Mouse (Mus musculus): ENCODE results near the gene Btk. TPM values are rescaled to one million over a fixed set of nuclear protein-coding genes. Genes with fewer than 3 reads are reported as not detected.

The Btk gene
- polyA plus RNA-seq, 1 experiment from 2014 or later: 0.81 TPM

GRCm38 (mm10) chrX:134588997-134589396 is 5.6 kb upstream of the Btk start:
- DNase-seq (ENCODE audit: low spot score) (no peak), ATAC-seq (replicated peaks; ENCODE audit: insufficient number of reproducible peaks, low FRiP score, low TSS enrichment, low read depth) (no peak)
- no peak overlapping the region for H3K9ac ChIP-seq (replicated peaks; ENCODE audit: low read length)
- H3K36me3 ChIP-seq (replicated peaks; ENCODE audit: control insufficient read depth, insufficient read depth, low read depth, low read length): no peaks in the 10 kb centered on the region
- 82% methylated on average over 3 of the region's 3 CpGs for WGBS
- no peaks in the 10 kb centered on the region for H3K9me3 ChIP-seq (replicated peaks; ENCODE audit: control insufficient read depth, low read length)
- H3K4me1 ChIP-seq (ENCODE audit: control insufficient read depth, insufficient read depth, low read length): no peaks in the 10 kb centered on the region
- H3K27ac ChIP-seq (replicated peaks; ENCODE audit: low read depth, low read length): no peak overlapping the region
- H3K27me3 ChIP-seq (ENCODE audit: control insufficient read depth, insufficient read depth, low read length): no peaks in the 10 kb centered on the region
- H3K4me3 ChIP-seq (ENCODE audit: low read depth, low read length): no peak overlapping the region
- no peak overlapping the region for H3K4me2 ChIP-seq (ENCODE audit: low read depth, low read length)

DNA sequence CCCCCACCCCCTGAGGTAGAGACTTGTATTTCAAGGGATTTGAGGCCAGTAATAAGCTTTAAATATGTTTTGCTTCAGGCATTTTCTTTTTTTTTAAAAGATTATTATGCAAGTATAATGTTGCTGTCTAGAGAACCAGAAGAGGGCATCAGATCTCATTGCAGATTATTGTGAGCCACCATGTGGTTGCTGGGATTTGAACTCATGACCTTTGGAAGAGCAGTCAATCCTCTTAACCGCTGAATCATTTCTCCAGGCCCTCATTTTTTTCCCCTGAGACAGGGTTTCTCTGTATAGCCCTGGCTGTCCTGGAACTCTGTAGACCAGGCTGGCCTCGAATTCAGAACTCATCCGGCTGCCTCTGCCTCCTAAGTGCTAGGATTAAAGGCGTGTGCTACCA is 4.9 kb upstream of the Btk start:
- no peaks in the 10 kb centered on the region for H3K4me1 ChIP-seq (ENCODE audit: control insufficient read depth, insufficient read depth, low read length)
- 84% methylated on average over 4 of the region's 4 CpGs for WGBS
- no peak overlapping the region for H3K4me2 ChIP-seq (ENCODE audit: low read depth, low read length)
- H3K27ac ChIP-seq (replicated peaks; ENCODE audit: low read depth, low read length): no peak overlapping the region
- no peaks in the 10 kb centered on the region for H3K9me3 ChIP-seq (replicated peaks; ENCODE audit: control insufficient read depth, low read length)
- H3K9ac ChIP-seq (replicated peaks; ENCODE audit: low read length): no peak overlapping the region
- no peaks in the 10 kb centered on the region for H3K27me3 ChIP-seq (ENCODE audit: control insufficient read depth, insufficient read depth, low read length)
- no peak for DNase-seq (ENCODE audit: low spot score)
- H3K36me3 ChIP-seq (replicated peaks; ENCODE audit: control insufficient read depth, insufficient read depth, low read depth, low read length): no peaks in the 10 kb centered on the region
- H3K4me3 ChIP-seq (ENCODE audit: low read depth, low read length): no peak overlapping the region
- no peak for ATAC-seq (replicated peaks; ENCODE audit: insufficient number of reproducible peaks, low FRiP score, low TSS enrichment, low read depth)

DNA sequence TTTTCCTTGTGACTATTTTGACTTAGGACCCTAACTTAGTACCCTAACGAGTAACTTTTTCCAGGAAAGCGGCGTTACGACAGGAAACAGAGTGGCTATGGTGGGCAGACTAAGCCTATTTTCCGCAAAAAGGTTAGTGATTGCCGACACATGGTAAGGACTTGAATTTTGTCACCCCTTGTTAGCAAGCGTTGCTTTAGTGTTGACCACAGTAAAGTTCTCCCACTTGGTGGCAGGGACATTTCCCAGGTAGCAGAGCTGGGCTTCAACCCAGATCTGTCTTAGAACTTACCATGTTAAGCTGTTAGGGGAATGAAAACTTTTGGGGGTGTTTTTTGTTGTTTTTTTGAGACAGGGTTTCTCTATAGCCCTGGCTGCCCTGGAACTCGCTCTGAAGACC is 3.1 kb upstream of the Btk start:
- peak overlapping the region; percentile 55 for H3K4me2 ChIP-seq (ENCODE audit: low read depth, low read length)
- H3K27me3 ChIP-seq (ENCODE audit: control insufficient read depth, insufficient read depth, low read length): no peaks in the 10 kb centered on the region
- H3K9ac ChIP-seq (replicated peaks; ENCODE audit: low read length): peak overlapping the region; percentile 67
- no peaks in the 10 kb centered on the region for H3K4me1 ChIP-seq (ENCODE audit: control insufficient read depth, insufficient read depth, low read length)
- 34% methylated on average over 8 of the region's 8 CpGs for WGBS
- DNase-seq (ENCODE audit: low spot score) (no peak), ATAC-seq (replicated peaks; ENCODE audit: insufficient number of reproducible peaks, low FRiP score, low TSS enrichment, low read depth) (no peak)
- no peaks in the 10 kb centered on the region for H3K9me3 ChIP-seq (replicated peaks; ENCODE audit: control insufficient read depth, low read length)
- peak overlapping the region; percentile 45 for H3K4me3 ChIP-seq (ENCODE audit: low read depth, low read length)
- H3K36me3 ChIP-seq (replicated peaks; ENCODE audit: control insufficient read depth, insufficient read depth, low read depth, low read length): no peaks in the 10 kb centered on the region
- H3K27ac ChIP-seq (replicated peaks; ENCODE audit: low read depth, low read length): no peak overlapping the region

GRCm38 (mm10) chrX:134585103-134586002 is 2.0 kb upstream of the Btk start, which contains the start of gene Rpl36a:
Gene Rpl36a (plus strand): TSS chrX:134585654.
- peak; percentile 97 for ATAC-seq (replicated peaks; ENCODE audit: insufficient number of reproducible peaks, low FRiP score, low TSS enrichment, low read depth)
- peak within 1 kb of the TSS; percentile 63 for H3K27ac ChIP-seq (replicated peaks; ENCODE audit: low read depth, low read length)
- H3K4me2 ChIP-seq (ENCODE audit: low read depth, low read length): peak within 1 kb of the TSS; percentile 55
- peak; percentile 91 for DNase-seq (ENCODE audit: low spot score)
- peak within 1 kb of the TSS; percentile 67 for H3K9ac ChIP-seq (replicated peaks; ENCODE audit: low read length)
- H3K4me3 ChIP-seq (ENCODE audit: low read depth, low read length): peak within 1 kb of the TSS; percentile 45
- 13% methylated on average over 45 of the region's 45 CpGs for WGBS
- H3K27me3 ChIP-seq (ENCODE audit: control insufficient read depth, insufficient read depth, low read length): no peaks in the 10 kb centered on the region
- H3K36me3 ChIP-seq (replicated peaks; ENCODE audit: control insufficient read depth, insufficient read depth, low read depth, low read length): no peaks in the 10 kb centered on the region
- H3K4me1 ChIP-seq (ENCODE audit: control insufficient read depth, insufficient read depth, low read length): no peaks in the 10 kb centered on the region
- no peaks in the 10 kb centered on the region for H3K9me3 ChIP-seq (replicated peaks; ENCODE audit: control insufficient read depth, low read length)

DNA sequence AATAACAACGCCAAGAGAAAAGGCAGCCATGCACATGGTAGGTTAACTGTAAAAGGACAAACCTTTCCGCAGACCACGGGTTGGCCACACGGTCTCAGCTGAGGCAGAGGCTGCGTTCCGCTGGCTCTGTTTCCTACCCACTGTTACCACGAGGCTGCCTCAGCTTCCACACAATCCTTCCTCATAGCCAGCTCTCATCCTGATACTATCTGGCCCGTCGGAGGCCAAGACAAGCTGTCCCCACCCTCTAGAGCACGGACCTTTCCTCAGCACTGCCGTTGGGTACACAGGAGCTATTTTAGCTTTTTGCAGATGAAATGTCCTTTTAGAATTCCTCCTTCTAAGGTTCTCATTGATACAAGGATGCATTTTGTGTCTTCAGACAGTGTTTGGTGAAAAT is 1.1 kb downstream of the Btk start:
- no peaks in the 10 kb centered on the region for H3K27me3 ChIP-seq (ENCODE audit: control insufficient read depth, insufficient read depth, low read length)
- DNase-seq (ENCODE audit: low spot score) (no peak), ATAC-seq (replicated peaks; ENCODE audit: insufficient number of reproducible peaks, low FRiP score, low TSS enrichment, low read depth) (no peak)
- H3K9ac ChIP-seq (replicated peaks; ENCODE audit: low read length): no peak overlapping the region
- H3K27ac ChIP-seq (replicated peaks; ENCODE audit: low read depth, low read length): no peak overlapping the region
- no peaks in the 10 kb centered on the region for H3K9me3 ChIP-seq (replicated peaks; ENCODE audit: control insufficient read depth, low read length)
- no peak overlapping the region for H3K4me3 ChIP-seq (ENCODE audit: low read depth, low read length)
- no peak overlapping the region for H3K4me2 ChIP-seq (ENCODE audit: low read depth, low read length)
- WGBS: 88% methylated on average over 11 of the region's 11 CpGs
- H3K36me3 ChIP-seq (replicated peaks; ENCODE audit: control insufficient read depth, insufficient read depth, low read depth, low read length): no peaks in the 10 kb centered on the region
- H3K4me1 ChIP-seq (ENCODE audit: control insufficient read depth, insufficient read depth, low read length): no peaks in the 10 kb centered on the region

- no peak overlapping the region for H3K9ac ChIP-seq (replicated peaks; ENCODE audit: low read length)
- DNase-seq (ENCODE audit: low spot score) (no peak), ATAC-seq (replicated peaks; ENCODE audit: insufficient number of reproducible peaks, low FRiP score, low TSS enrichment, low read depth) (no peak)
- H3K9me3 ChIP-seq (replicated peaks; ENCODE audit: control insufficient read depth, low read length): no peaks in the 10 kb centered on the region
- no peak overlapping the region for H3K4me2 ChIP-seq (ENCODE audit: low read depth, low read length)
- 83% methylated on average over 14 of the region's 14 CpGs for WGBS
- H3K4me1 ChIP-seq (ENCODE audit: control insufficient read depth, insufficient read depth, low read length): no peaks in the 10 kb centered on the region
- H3K27me3 ChIP-seq (ENCODE audit: control insufficient read depth, insufficient read depth, low read length): no peaks in the 10 kb centered on the region
- H3K4me3 ChIP-seq (ENCODE audit: low read depth, low read length): no peak overlapping the region
- no peaks in the 10 kb centered on the region for H3K36me3 ChIP-seq (replicated peaks; ENCODE audit: control insufficient read depth, insufficient read depth, low read depth, low read length)
- H3K27ac ChIP-seq (replicated peaks; ENCODE audit: low read depth, low read length): no peak overlapping the region
These were observed 2.7 kb downstream of the Btk start for GRCm38 (mm10) chrX:134580528-134581305.

- H3K27me3 ChIP-seq (ENCODE audit: control insufficient read depth, insufficient read depth, low read length): no peaks in the 10 kb centered on the region
- WGBS: 86% methylated on average over 4 of the region's 4 CpGs
- no peak for DNase-seq (ENCODE audit: low spot score)
- H3K27ac ChIP-seq (replicated peaks; ENCODE audit: low read depth, low read length): no peak overlapping the region
- H3K4me3 ChIP-seq (ENCODE audit: low read depth, low read length): no peak overlapping the region
- no peak overlapping the region for H3K9ac ChIP-seq (replicated peaks; ENCODE audit: low read length)
- no peak overlapping the region for H3K4me2 ChIP-seq (ENCODE audit: low read depth, low read length)
- H3K4me1 ChIP-seq (ENCODE audit: control insufficient read depth, insufficient read depth, low read length): no peaks in the 10 kb centered on the region
- no peaks in the 10 kb centered on the region for H3K36me3 ChIP-seq (replicated peaks; ENCODE audit: control insufficient read depth, insufficient read depth, low read depth, low read length)
- ATAC-seq (replicated peaks; ENCODE audit: insufficient number of reproducible peaks, low FRiP score, low TSS enrichment, low read depth): no peak
- H3K9me3 ChIP-seq (replicated peaks; ENCODE audit: control insufficient read depth, low read length): no peaks in the 10 kb centered on the region
These were observed 5.5 kb downstream of the Btk start for GRCm38 (mm10) chrX:134577896-134578295.
